Mouse (Mus musculus): ENCODE results near the gene 4930558C23Rik. TPM values are rescaled to one million over a fixed set of nuclear protein-coding genes. Genes with fewer than 3 reads are reported as not detected.
A peak's percentile ranks its signal among the peaks of the same experiment; 100 is the strongest.
"Not testable (repeated sequence)": the region's sequence is repeated elsewhere in the genome, so short reads cannot be mapped to it uniquely, and the experiment has no call there.

4930558C23Rik gene
- total RNA-seq, 1 experiment from 2014 or later = not detected

DNA sequence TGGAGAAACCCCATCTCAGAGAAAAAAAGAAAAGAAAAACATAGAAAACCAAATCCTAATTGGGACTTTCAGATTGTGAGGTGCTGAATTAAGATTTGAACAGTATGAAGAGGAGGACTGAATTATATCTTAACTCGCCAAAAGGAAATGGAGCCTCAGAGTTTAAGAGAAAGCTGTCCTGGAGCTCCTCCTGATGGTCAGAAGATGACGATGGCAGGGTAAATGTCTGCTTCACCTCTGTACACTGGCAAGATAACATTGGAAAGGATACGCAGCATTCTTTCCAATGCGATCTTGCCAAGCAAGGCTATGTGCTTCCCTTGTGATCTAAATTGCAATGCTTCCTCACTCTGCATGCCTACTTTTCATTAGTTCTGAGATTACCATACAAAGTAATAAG is 8.3 kb downstream of the 4930558C23Rik start:
- no peak for ATAC-seq (ENCODE audit: extremely low read depth, insufficient number of reproducible peaks, low FRiP score, poor library complexity, severe bottlenecking)

DNA sequence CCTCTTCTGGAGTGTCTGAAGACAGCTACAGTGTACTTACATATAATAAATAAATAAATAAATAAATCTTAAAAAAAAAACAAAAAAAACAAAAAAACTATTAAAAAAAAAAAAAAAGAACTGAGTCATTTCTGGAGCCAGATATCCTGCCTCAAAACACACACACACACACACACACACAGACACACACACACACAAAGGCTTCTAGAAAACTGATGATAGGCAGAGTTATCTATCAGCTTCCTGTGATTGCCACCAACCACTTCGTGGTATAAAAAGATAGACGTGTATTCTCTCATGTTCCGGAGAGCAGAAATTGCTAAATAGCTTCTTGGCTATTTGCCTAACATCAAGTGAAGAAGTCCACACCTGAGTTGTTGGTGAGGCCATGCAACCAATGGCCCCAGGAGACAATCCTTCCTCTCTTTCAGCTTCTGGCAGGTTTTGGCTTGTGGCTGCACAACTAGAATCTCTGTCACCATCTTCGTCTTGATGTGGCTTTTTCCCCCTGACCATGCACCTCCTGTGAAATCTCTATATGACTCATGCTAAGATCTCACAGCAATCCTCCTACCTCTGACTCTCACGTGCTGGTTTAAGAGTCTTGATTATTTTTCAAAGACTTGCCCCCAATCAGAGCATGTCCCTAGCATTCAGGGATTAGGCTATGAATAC is 17.1 kb downstream of the 4930558C23Rik start:
- no peak for ATAC-seq (ENCODE audit: extremely low read depth, insufficient number of reproducible peaks, low FRiP score, poor library complexity, severe bottlenecking)

DNA sequence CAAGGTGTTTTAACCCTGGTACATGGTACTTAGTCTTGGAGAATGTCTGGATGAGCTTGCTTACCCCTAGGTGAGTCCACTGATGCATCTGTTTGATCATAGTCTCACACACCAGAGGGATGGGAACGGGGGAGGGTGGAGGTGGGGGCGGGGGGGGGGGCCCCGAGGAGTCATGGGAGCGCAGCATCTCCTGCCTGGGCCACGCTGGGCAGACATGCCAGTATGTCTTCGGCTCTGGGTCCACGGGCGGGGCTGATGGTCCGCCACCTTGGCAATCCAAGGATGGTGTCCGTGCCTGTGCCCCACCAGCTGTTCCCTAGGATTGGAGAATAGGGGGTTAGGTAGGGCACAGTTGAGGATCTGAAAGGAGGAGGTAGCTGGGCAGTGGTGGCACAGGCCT is 29.4 kb downstream of the 4930558C23Rik start:
- no peak for ATAC-seq (ENCODE audit: extremely low read depth, insufficient number of reproducible peaks, low FRiP score, poor library complexity, severe bottlenecking)

DNA sequence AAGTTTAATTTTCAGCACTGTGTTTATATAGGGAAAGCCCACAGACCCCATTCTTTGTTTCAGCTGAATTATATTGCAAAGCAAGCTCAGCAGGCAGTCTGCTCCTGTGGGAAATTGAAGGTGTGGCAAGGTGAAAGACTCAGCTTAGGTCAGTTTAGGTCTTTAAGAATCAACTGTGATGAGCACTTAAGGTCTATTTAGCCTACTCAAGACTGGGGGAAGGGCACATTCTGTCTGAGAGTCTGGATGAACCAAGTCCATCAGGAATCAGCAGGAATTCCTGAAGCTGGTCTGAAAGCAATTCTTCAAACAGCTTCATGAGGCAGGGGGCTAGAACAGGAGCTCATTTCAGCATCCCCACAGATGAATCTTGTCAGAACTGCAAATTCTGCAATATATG is 32.5 kb downstream of the 4930558C23Rik start:
- no peak for ATAC-seq (ENCODE audit: extremely low read depth, insufficient number of reproducible peaks, low FRiP score, poor library complexity, severe bottlenecking)

DNA sequence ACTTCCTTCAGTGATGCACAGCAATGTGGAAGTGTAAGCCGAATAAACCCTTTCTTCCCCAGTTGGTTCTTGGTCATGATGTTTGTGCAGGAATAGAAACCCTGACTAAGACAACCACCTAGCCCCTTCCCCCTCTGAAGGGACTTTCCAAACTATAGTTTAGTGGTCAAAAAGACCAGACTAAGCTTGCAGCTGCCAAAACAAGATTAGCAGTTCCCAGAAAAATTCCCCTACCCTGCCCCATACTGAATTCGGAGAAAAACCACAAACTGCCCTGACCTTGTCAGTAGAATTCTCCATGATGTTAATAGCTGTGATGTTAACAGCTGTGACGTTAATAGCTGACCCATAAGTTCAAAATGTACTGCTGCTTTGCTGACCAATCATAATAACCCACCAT is 42.4 kb downstream of the 4930558C23Rik start:
- not testable (repeated sequence) for ATAC-seq (ENCODE audit: extremely low read depth, insufficient number of reproducible peaks, low FRiP score, poor library complexity, severe bottlenecking)

DNA sequence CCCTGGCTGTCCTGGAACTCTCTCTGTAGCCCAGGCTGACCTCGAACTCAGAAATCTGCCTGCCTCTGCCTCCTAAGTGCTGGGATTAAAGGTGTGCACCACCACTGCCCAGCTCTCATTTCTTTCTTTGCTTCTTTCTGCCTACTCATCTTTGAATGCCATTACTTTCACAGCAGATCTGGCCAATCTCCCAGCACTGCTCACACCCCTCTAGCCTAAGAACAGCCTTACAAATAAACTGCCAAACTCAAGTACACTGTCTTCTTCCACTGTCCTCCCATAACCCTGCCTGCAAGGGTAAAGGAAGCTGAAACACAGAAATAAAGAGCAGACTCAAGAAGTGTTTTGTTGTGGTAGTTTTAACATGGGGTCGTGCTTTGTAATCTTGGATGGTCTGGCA is 44.9 kb downstream of the 4930558C23Rik start:
- no peak for ATAC-seq (ENCODE audit: extremely low read depth, insufficient number of reproducible peaks, low FRiP score, poor library complexity, severe bottlenecking)

DNA sequence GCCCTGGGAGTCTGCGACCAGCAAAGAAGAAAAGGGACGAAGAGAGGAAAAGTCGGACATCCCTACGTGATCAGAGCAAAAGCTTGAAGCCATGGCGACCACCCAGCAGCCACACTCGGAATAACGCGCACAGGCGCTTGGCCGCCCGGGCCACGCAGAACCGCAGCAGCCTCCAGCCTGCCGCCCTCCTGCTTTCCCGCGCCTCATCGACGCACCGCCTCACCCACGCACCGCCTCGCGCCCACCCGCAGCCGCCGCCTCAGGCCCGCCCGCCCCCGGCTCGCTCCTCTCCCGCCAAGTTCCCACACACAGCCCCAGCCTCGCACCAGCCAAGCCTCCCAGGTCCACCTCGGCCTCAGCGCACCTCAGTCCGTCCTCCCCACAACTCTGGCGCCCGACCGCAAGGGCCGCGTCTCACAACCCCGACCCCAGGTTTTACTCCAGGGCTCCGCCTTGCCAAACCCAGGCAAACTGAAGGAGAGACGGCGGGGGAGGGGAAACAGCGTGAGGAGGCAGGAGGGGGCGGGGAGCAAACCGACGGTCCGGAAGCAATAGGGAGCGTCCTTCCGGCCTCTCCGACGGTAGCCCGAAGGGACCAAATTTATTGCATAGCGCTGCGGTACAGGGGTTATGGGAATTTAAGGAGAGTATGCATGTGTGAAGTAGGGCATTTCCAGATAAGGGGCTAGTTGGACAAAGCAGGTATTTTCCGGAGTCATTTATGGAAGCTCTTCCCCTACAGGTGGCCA is 45.8 kb downstream of the 4930558C23Rik start, which contains the start of gene Setdb1:
Setdb1 (minus strand) TSS at position 502 of the 749 bp plus-strand sequence.
- peak; percentile 85 for ATAC-seq (ENCODE audit: extremely low read depth, insufficient number of reproducible peaks, low FRiP score, poor library complexity, severe bottlenecking)

DNA sequence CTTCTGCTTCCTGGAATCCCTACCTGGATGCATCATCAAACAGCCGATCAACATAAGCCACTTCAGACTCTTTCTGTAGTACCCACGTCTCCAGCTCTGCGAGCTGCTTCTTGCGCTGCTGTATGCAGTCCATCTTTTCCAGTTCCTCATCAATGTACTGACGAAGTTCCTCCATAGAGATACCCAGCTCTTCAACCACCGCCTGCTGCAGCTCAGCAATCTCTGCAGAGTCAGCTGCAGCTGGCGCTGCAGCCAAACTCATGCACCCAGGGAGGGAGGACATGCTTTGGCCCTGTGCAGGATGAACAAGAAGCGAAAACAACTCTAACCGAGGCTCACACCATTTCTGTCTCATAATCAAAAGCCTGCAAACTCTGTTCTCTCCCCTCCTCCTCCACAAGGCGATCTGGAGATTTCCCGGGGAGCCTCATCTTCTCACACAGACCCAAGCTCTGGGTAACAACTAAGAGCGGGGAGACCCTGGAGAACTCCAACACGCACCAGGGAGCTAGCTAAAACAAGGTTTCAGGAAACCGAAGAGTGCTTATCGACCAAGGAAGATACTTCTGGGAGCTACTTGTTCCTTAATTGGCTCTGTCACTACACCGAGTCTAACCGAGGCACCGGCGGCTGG is 46.6 kb downstream of the 4930558C23Rik start:
- peak; percentile 37 for ATAC-seq (ENCODE audit: extremely low read depth, insufficient number of reproducible peaks, low FRiP score, poor library complexity, severe bottlenecking)

DNA sequence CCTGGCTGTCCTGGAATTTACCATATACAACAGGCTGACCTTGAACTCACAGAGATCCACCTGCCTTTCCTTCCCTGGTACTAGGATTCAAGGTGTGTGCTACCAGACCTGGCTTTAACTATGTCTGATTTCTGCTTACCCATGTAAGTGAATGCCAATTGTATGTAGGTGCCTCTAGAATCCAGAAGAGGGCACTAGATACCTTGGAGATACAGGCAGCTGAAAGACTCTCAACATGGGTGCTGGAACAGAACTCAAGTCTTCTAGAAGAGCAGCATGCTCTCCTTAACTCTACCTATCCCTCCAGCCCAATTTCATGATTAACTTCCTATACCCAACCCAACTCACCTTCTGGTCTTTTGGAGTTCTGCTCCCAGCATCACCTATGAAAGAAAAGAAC is 53.1 kb downstream of the 4930558C23Rik start:
- peak; percentile 85 for ATAC-seq (ENCODE audit: extremely low read depth, insufficient number of reproducible peaks, low FRiP score, poor library complexity, severe bottlenecking)

DNA sequence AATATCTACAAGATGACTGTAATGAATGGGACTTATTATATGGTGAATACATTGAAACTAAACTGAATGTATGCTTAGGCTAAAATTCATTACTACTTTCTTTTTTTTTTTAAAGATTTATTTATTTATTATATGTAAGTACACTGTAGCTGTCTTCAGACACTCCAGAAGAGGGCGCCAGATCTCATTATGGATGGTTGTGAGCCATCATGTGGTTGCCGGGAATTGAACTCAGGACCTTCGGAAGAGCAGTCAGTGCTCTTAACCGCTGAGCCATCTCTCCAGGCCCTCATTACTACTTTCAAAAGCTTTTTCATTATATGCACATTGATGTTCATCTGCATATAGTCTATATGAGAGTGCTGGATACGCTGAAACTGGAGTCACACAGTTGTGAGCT is 54.3 kb downstream of the 4930558C23Rik start:
- not testable (repeated sequence) for ATAC-seq (ENCODE audit: extremely low read depth, insufficient number of reproducible peaks, low FRiP score, poor library complexity, severe bottlenecking)

DNA sequence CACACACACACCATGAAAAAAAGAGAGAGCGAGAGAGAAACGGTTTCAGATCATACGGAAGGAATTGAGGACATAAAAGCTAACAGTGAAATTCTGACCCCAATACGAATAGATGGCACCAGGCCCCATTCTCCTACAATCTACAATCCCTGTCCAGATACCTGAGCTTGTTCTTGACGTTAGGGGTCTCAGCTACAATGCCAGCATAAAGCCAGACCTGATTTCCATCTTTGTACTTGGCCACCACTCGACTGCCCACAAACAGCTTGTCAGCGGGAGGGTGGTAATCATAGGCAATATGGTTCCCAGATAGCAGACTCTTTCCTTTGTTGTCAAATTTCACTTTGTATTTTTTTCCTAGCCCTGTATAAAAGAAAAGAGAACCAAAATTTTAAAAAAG is 56.2 kb downstream of the 4930558C23Rik start:
- ATAC-seq (ENCODE audit: extremely low read depth, insufficient number of reproducible peaks, low FRiP score, poor library complexity, severe bottlenecking) = no peak

DNA sequence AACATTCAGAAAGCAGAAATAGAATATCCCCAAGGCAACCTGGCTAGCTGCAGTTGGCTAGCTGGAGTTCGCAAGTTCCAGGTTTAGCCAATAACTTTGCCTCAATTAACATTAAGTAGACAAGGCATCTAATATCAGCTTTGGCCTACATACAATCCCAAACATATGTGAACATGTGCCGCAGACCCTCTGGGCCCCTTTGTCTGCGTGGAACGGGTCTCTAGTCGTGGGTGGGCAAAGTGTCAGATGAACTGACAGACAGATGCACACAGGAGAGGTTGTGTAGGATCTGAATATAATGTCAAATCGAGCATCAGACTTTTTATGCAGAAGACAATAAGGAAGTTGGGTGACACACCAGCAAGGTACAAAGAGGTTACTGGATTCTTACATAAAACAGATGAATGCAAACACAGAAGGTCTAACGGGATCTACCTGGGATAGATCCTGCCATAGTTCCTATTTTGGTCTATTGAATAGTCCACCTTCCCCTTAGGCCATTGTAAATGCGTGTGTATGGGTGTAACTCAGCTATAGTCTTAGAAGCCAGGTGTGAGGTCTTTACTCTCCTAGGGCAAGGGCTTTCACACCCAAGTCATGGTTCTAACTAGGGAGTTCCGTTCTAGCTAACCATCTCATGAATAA is 59.2 kb downstream of the 4930558C23Rik start:
- not testable (repeated sequence) for ATAC-seq (ENCODE audit: extremely low read depth, insufficient number of reproducible peaks, low FRiP score, poor library complexity, severe bottlenecking)

DNA sequence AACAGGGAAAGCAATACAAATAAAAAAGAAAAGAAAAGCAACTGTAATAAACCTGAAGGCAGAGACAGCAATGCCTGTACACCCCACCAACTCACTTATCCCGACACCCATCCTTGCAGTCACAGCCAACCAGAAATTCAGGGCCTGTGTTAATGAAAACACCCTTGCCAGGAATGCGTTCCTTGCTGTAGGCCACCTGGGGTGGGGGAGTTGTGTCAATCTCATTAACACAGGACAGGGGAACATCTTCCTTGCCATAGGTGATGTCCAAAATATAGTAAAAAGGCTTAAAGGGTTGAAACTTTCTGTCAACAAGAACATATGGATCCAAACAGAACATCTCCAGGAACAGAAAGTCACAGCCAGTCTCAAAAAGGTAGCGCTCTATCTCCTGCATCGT is 64.4 kb downstream of the 4930558C23Rik start:
- no peak for ATAC-seq (ENCODE audit: extremely low read depth, insufficient number of reproducible peaks, low FRiP score, poor library complexity, severe bottlenecking)

DNA sequence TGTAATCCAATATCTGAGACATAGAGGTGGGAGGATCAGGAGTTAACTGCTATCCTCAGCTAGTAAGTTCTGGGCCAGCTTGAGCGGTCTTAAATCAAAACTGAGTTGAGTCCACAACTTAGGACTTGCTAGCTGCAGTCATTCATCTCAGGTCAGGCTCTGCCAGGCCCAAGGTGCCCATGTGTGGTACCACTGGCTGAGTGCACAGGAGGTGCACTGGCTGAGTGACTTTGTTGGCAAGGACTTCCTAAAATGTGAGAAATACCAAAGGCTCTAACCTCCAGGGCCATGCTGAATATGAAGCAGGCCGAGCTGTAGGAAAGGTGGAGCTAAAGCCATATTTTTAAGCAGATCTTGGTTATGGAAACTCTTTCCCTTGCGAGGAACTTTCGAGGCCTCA is 65.3 kb downstream of the 4930558C23Rik start:
- no peak for ATAC-seq (ENCODE audit: extremely low read depth, insufficient number of reproducible peaks, low FRiP score, poor library complexity, severe bottlenecking)

Other genes with a start within 250 kb of the 4930558C23Rik start
- gene Sema6c, start 242.4 kb downstream of the 4930558C23Rik start, total RNA-seq (2017) = 0.49 TPM in 1 of 2 replicates, not detected in the other
- gene Gabpb2, start 184.9 kb downstream of the 4930558C23Rik start, total RNA-seq (2017) = 120 and 122 TPM in 2 replicates
- 303 and 323 TPM in 2 replicates for gene Cdc42se1, start 174.1 kb downstream of the 4930558C23Rik start, total RNA-seq (2017)
- 14.1 and 16.3 TPM in 2 replicates for gene Mllt11, start 170.7 kb downstream of the 4930558C23Rik start, total RNA-seq (2017)
- not detected in 2 replicates for gene Gm128, start 161.2 kb downstream of the 4930558C23Rik start, total RNA-seq (2017)
- gene Bnipl, start 151.6 kb downstream of the 4930558C23Rik start, total RNA-seq (2017) = not detected in 2 replicates
- 107 and 116 TPM in 2 replicates for gene Mindy1, start 121.5 kb downstream of the 4930558C23Rik start, total RNA-seq (2017)
- gene Prune1, start 120.8 kb downstream of the 4930558C23Rik start, total RNA-seq (2017) = 12.0 and 13.3 TPM in 2 replicates
- 1.5 and 2.3 TPM in 2 replicates for gene Anxa9, start 95.7 kb downstream of the 4930558C23Rik start, total RNA-seq (2017)
- gene Cers2, start 88.0 kb downstream of the 4930558C23Rik start, total RNA-seq (2017) = 162 and 168 TPM in 2 replicates
- gene Setdb1, start 45.6 kb downstream of the 4930558C23Rik start, total RNA-seq (2017) = 30.6 and 39.3 TPM in 2 replicates
- 60.4 and 67.5 TPM in 2 replicates for gene Arnt, start 31.5 kb upstream of the 4930558C23Rik start, total RNA-seq (2017)
- 1.7 and 2.8 TPM in 2 replicates for gene Ctsk, start 96.4 kb upstream of the 4930558C23Rik start, total RNA-seq (2017)
- 904 and 941 TPM in 2 replicates for gene Ctss, start 123.9 kb upstream of the 4930558C23Rik start, total RNA-seq (2017)
- 0.49 TPM in 1 of 2 replicates, not detected in the other for gene Hormad1, start 156.8 kb upstream of the 4930558C23Rik start, total RNA-seq (2017)
- gene Golph3l, start 186.1 kb upstream of the 4930558C23Rik start, total RNA-seq (2017) = 34.0 and 43.7 TPM in 2 replicates
- gene Ensa, start 222.2 kb upstream of the 4930558C23Rik start, total RNA-seq (2017) = 148 and 157 TPM in 2 replicates

Data from neutrophil, adult 5-6 weeks (primary cell).